Mouse (Mus musculus) lung, postnatal 0 days (tissue): ENCODE results near the gene Pramef17. TPM values are rescaled to one million over a fixed set of nuclear protein-coding genes. Genes with fewer than 3 reads are reported as not detected.

Experiments used
- polyA plus RNA-seq: library from polyadenylated mRNA; unstranded; fragments of >200 nt; fragmentation: Nextera tagmentation; extraction: Ambion mirVana; gene quantifications from 2 replicates; pipeline ENCODE4 v1.2.1, GENCODE M21; 2015

The Pramef17 gene
- polyA plus RNA-seq, 1 experiment from 2014 or later, result not detected

Other genes with a start within 250 kb of the Pramef17 start
- not detected in 2 replicates for gene Gm13023, start 205.0 kb downstream of the Pramef17 start, polyA plus RNA-seq
- gene Gm13084, start 178.3 kb downstream of the Pramef17 start, polyA plus RNA-seq, result not detected in 2 replicates
- not detected in 2 replicates for gene Gm13103, start 147.9 kb downstream of the Pramef17 start, polyA plus RNA-seq
- not detected in 2 replicates for gene Pramef6, start 94.0 kb downstream of the Pramef17 start, polyA plus RNA-seq
- gene Pramef25, start 43.4 kb downstream of the Pramef17 start, polyA plus RNA-seq, result not detected in 2 replicates
- gene Gm13101, start 27.4 kb downstream of the Pramef17 start, polyA plus RNA-seq, result not detected in 2 replicates
- gene Pramel4, start 64.8 kb upstream of the Pramef17 start, polyA plus RNA-seq, result not detected in 2 replicates
- gene Gm13102, start 112.1 kb upstream of the Pramef17 start, polyA plus RNA-seq, result not detected in 2 replicates
- gene Oog3, start 168.3 kb upstream of the Pramef17 start, polyA plus RNA-seq, result not detected in 2 replicates
- gene Oog2, start 196.3 kb upstream of the Pramef17 start, polyA plus RNA-seq, result not detected in 2 replicates
- not detected in 2 replicates for gene C87977, start 218.9 kb upstream of the Pramef17 start, polyA plus RNA-seq